Mouse (Mus musculus) cerebellum, postnatal 4 days (tissue): ENCODE results near the gene Ercc2.

ENCODE experiments used
- DNase-seq, 2 experiments: peaks; one replicate each; pipeline ENCODE4 v3.0.0; 2022; ENCODE audit warnings: low spot score in 2 of 2, mixed read lengths in 1 of 2

The Ercc2 gene

GRCm38 (mm10) chr7:19405417-19405816, 23.6 kb downstream of the Ercc2 start:
- peak; percentile 78 to 89 for DNase-seq

- no peak for DNase-seq
Measured at GRCm38 (mm10) chr7:19409753-19410152, 27.9 kb downstream of the Ercc2 start.

GRCm38 (mm10) chr7:19410766-19411344, 29.0 kb downstream of the Ercc2 start:
- DNase-seq: no peak

- DNase-seq: no peak
Measured at GRCm38 (mm10) chr7:19411783-19412182, 30.0 kb downstream of the Ercc2 start.

- DNase-seq: no peak
Measured at GRCm38 (mm10) chr7:19413525-19413924, 31.7 kb downstream of the Ercc2 start.

GRCm38 (mm10) chr7:19416590-19416989, 34.8 kb downstream of the Ercc2 start:
- DNase-seq: no peak

- no peak for DNase-seq
Measured at GRCm38 (mm10) chr7:19420121-19420520, 38.3 kb downstream of the Ercc2 start.

GRCm38 (mm10) chr7:19420821-19421636, 39.2 kb downstream of the Ercc2 start:
- peak; percentile 55 to 83 for DNase-seq

- no peak for DNase-seq
Measured at GRCm38 (mm10) chr7:19423083-19423482, 41.3 kb downstream of the Ercc2 start.

GRCm38 (mm10) chr7:19424051-19424450, 42.2 kb downstream of the Ercc2 start:
- DNase-seq: no peak

GRCm38 (mm10) chr7:19426349-19426748, 44.5 kb downstream of the Ercc2 start:
- DNase-seq: no peak

- no peak for DNase-seq
Measured at GRCm38 (mm10) chr7:19426888-19427287, 45.1 kb downstream of the Ercc2 start.

- no peak for DNase-seq
Measured at GRCm38 (mm10) chr7:19427999-19428650, 46.3 kb downstream of the Ercc2 start.

GRCm38 (mm10) chr7:19429726-19430125, 47.9 kb downstream of the Ercc2 start:
- peak in 1 of 2 experiments; percentile 43 for DNase-seq

- no peak for DNase-seq
Measured at GRCm38 (mm10) chr7:19430402-19430801, 48.6 kb downstream of the Ercc2 start.

GRCm38 (mm10) chr7:19432475-19432874, 50.7 kb downstream of the Ercc2 start:
- no peak for DNase-seq

GRCm38 (mm10) chr7:19436276-19436675, 54.5 kb downstream of the Ercc2 start:
- DNase-seq: no peak

GRCm38 (mm10) chr7:19437048-19437447, 55.2 kb downstream of the Ercc2 start:
- DNase-seq: no peak

GRCm38 (mm10) chr7:19441448-19442091, 59.8 kb downstream of the Ercc2 start:
- no peak for DNase-seq

- peak; percentile 85 to 89 for DNase-seq
Measured at GRCm38 (mm10) chr7:19443344-19443743, 61.5 kb downstream of the Ercc2 start.

- no peak for DNase-seq
Measured at GRCm38 (mm10) chr7:19444801-19445200, 63.0 kb downstream of the Ercc2 start.
